Mouse (Mus musculus) CH12.LX (cell line): Measurements from ENCODE around the gene Dapk2. TPM values are rescaled to one million over a fixed set of nuclear protein-coding genes. Genes with fewer than 3 reads are reported as not detected.

ENCODE experiments used
- DNase-seq: peaks from one replicate; pipeline ENCODE4 v3.0.0-alpha.2; 2013; ENCODE audit errors: extremely low read depth
- H3K27ac ChIP-seq: 2 replicates; pipeline ENCODE4 v1.5.1; 2012; ENCODE audit warnings: low read depth, mild to moderate bottlenecking, control low read depth, moderate library complexity; ENCODE audit not compliant: insufficient read depth
- H3K27me3 ChIP-seq: replicated peaks from 2 replicates; pipeline ENCODE3; 2012; ENCODE audit warnings: inconsistent platforms
- H3K36me3 ChIP-seq, 2 experiments: replicated peaks in 1 of 2; 2 replicates each; pipeline versions ENCODE3 to v1.6.1; 2012; ENCODE audit warnings: inconsistent platforms in 1 of 2, low read length in 1 of 2, mild to moderate bottlenecking in 1 of 2, mixed read lengths in 1 of 2, moderate library complexity in 1 of 2; ENCODE audit not compliant: control insufficient read depth in 1 of 2, insufficient read depth in 1 of 2
- H3K4me1 ChIP-seq, 2 experiments: 2 replicates each; pipeline ENCODE4 v1.6.1; 2012; ENCODE audit warnings: inconsistent platforms in 1 of 2, moderate library complexity in 1 of 2; ENCODE audit not compliant: insufficient read depth in 2 of 2, control insufficient read depth in 1 of 2
- H3K4me2 ChIP-seq: 2 replicates; pipeline ENCODE4 v1.6.1; 2012; ENCODE audit warnings: low read depth, mild to moderate bottlenecking, control low read depth; ENCODE audit not compliant: poor library complexity, insufficient read depth, severe bottlenecking
- H3K4me3 ChIP-seq, 3 experiments: fragments of 150-350 bp in 1 of 3; sonication (generic) in 1 of 3; replicated peaks in 1 of 3; 2 replicates each; pipeline versions ENCODE3 to v1.5.1; 2011 to 2012; ENCODE audit warnings: low read depth in 2 of 3, low read length in 2 of 3, mild to moderate bottlenecking in 2 of 3, moderate library complexity in 2 of 3, control low read depth in 1 of 3, improper control_type of control experiment in 1 of 3, inconsistent platforms in 1 of 3, mixed read lengths in 1 of 3; ENCODE audit not compliant: poor library complexity in 1 of 3
- H3K79me2 ChIP-seq: replicated peaks from 2 replicates; pipeline ENCODE4 v1.6.1; 2012; ENCODE audit warnings: mild to moderate bottlenecking, moderate library complexity; ENCODE audit not compliant: control insufficient read depth, poor library complexity, insufficient read depth, severe bottlenecking; ENCODE audit errors: extremely low read depth
- H3K9ac ChIP-seq: 2 replicates; pipeline ENCODE4 v1.6.1; 2012; ENCODE audit warnings: low read depth, mild to moderate bottlenecking, control low read depth, moderate library complexity; ENCODE audit not compliant: insufficient read depth
- H3K9me3 ChIP-seq: replicated peaks from 2 replicates; pipeline ENCODE3; 2012; ENCODE audit warnings: low read length, inconsistent platforms, mixed read lengths
- CHD1 ChIP-seq: IDR thresholded peaks from 2 replicates; pipeline ENCODE4 v1.6.1; 2012; ENCODE audit warnings: low read depth, low read length, improper control_type of control experiment, inconsistent platforms
- GABPA ChIP-seq: IDR thresholded peaks from 2 replicates; pipeline ENCODE4 v1.6.1; 2012; ENCODE audit warnings: low read depth, low read length, improper control_type of control experiment, inconsistent platforms; ENCODE audit not compliant: insufficient replicate concordance
- HCFC1 ChIP-seq: IDR thresholded peaks from 2 replicates; pipeline ENCODE4 v1.6.1; 2012; ENCODE audit warnings: low read depth, mild to moderate bottlenecking, inconsistent platforms, low read length, improper control_type of control experiment
- KAT2A ChIP-seq: IDR thresholded peaks from 2 replicates; pipeline ENCODE4 v1.6.1; 2012; ENCODE audit warnings: low read length, improper control_type of control experiment, inconsistent platforms; ENCODE audit not compliant: insufficient replicate concordance
- MAFK ChIP-seq: IDR thresholded peaks from 2 replicates; pipeline ENCODE4 v1.6.1; 2011; ENCODE audit warnings: low read length, improper control_type of control experiment; ENCODE audit not compliant: insufficient replicate concordance
- MAZ ChIP-seq: IDR thresholded peaks from 2 replicates; pipeline ENCODE4 v1.6.1; 2012; ENCODE audit warnings: low read depth, mild to moderate bottlenecking, inconsistent platforms, low read length, improper control_type of control experiment, moderate library complexity
- MEF2A ChIP-seq: IDR thresholded peaks from 2 replicates; pipeline ENCODE4 v1.6.1; 2014; ENCODE audit warnings: low read depth, mild to moderate bottlenecking, inconsistent platforms, low read length, improper control_type of control experiment, borderline replicate concordance
- MXI1 ChIP-seq: IDR thresholded peaks from 2 replicates; pipeline ENCODE4 v1.6.1; 2011; ENCODE audit warnings: mild to moderate bottlenecking, low read depth, low read length, improper control_type of control experiment
- MYC ChIP-seq: IDR thresholded peaks from 2 replicates; pipeline ENCODE4 v1.6.1; 2011; ENCODE audit warnings: low read depth, mild to moderate bottlenecking, improper control_type of control experiment, low read length
- NELFE ChIP-seq: IDR thresholded peaks from 2 replicates; pipeline ENCODE4 v1.6.1; 2011; ENCODE audit warnings: low read depth, low read length, improper control_type of control experiment
- PAX5 ChIP-seq: IDR thresholded peaks from 2 replicates; pipeline ENCODE4 v1.6.1; 2012; ENCODE audit warnings: low read length, inconsistent platforms, mixed read lengths
- POLR2A ChIP-seq: IDR thresholded peaks from 2 replicates; pipeline ENCODE4 v1.6.1; 2011; ENCODE audit warnings: low read depth, mild to moderate bottlenecking, improper control_type of control experiment, low read length
- RCOR1 ChIP-seq: conservative IDR thresholded peaks from 2 replicates; pipeline ENCODE4 v1.6.1; 2012; ENCODE audit warnings: low read depth, mild to moderate bottlenecking, inconsistent platforms, low read length, improper control_type of control experiment
- SMC3 ChIP-seq: IDR thresholded peaks from 2 replicates; pipeline ENCODE4 v1.6.1; 2011; ENCODE audit warnings: low read depth, low read length, improper control_type of control experiment
- TBP ChIP-seq: conservative IDR thresholded peaks from 2 replicates; pipeline ENCODE4 v1.6.1; 2011; ENCODE audit warnings: low read depth, low read length, improper control_type of control experiment
- UBTF ChIP-seq: IDR thresholded peaks from 2 replicates; pipeline ENCODE4 v1.6.1; 2012; ENCODE audit warnings: low read depth, mild to moderate bottlenecking, inconsistent platforms, low read length, improper control_type of control experiment, moderate library complexity
- USF1 ChIP-seq: IDR thresholded peaks from 2 replicates; pipeline ENCODE4 v1.6.1; 2014; ENCODE audit warnings: low read depth, mild to moderate bottlenecking, inconsistent platforms, low read length, improper control_type of control experiment
- ZKSCAN1 ChIP-seq: IDR thresholded peaks from 2 replicates; pipeline ENCODE4 v1.6.1; 2012; ENCODE audit warnings: low read depth, inconsistent platforms, low read length, improper control_type of control experiment, borderline replicate concordance
- ZMIZ1 ChIP-seq: IDR thresholded peaks from 2 replicates; pipeline ENCODE4 v1.6.1; 2012; ENCODE audit warnings: low read depth, mild to moderate bottlenecking, inconsistent platforms, low read length, improper control_type of control experiment
- dilution Hi-C: fragments of 300-500 bp; cut with MboI; formaldehyde crosslinking; loops from 2 replicates; pipeline ENCODE4 v1.14.3; 2020; ENCODE audit warnings: low sequenced_read_pairs; ENCODE audit not compliant: extremely low pct_unique_long_range_greater_than_20kb, extremely low pct_ligation_motif_present
- in situ Hi-C: fragments of 300-500 bp; cut with MboI; formaldehyde crosslinking; loops from 3 replicates; pipeline ENCODE4 v1.14.3; 2019; ENCODE audit warnings: low sequenced_read_pairs, low pct_ligation_motif_present, low pct_unique_long_range_greater_than_20kb, mixed read lengths
- polyA plus RNA-seq: library from polyadenylated mRNA; unstranded; fragments of >175 nt; gene quantifications from 2 replicates; pipeline ENCODE4 v1.2.1, GENCODE M21; 2012; ENCODE audit warnings: low read depth; ENCODE audit not compliant: insufficient read length
- total RNA-seq, 2 experiments: library from RNA; depleted of rRNA; stranded (reverse); fragments of 300-350 nt in 1 of 2; fragments of >200 nt in 1 of 2; gene quantifications; 2 replicates each; pipeline ENCODE4 v1.2.3; 2012 to 2014

Dapk2 gene
- total and polyA plus RNA-seq, 3 experiments = 25.2 to 60.3 (median 39.0) TPM

DNA sequence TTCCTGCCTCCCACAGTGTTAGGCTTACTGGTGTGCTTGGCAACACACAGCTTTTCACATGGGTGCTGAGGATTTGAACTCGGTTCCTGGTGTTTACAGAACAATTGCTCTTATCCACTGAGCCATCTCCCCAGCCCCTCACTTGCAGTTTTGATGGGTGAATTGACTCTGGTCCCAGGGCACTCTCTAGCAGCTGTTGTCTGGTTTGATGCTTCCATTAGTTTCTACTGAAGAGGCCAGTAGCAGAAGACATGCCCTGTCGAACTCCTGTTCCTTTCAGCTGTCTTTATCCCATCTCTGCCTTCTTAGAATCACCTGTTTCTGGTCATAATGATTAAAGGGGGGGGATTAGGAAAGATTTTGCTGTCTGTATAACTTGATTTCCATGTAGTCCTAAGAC lies 65.8 kb downstream of the Dapk2 start:
- H3K9ac ChIP-seq = no peak overlapping the region
- dilution Hi-C loops (no loop called here), in situ Hi-C loops (no loop called here)
- DNase-seq = no peak
- no peak overlapping the region for H3K4me2 ChIP-seq
- H3K79me2 ChIP-seq = no peaks in the 10 kb centered on the region
- no peaks in the 10 kb centered on the region for H3K9me3 ChIP-seq
- no peaks in the 10 kb centered on the region for H3K27me3 ChIP-seq
- H3K4me1 ChIP-seq = peaks cover 10 to 46% of the 10 kb centered on the region in 2 experiments
- H3K4me3 ChIP-seq = no peak overlapping the region
- H3K36me3 ChIP-seq = peaks cover 10 to 66% of the 10 kb centered on the region in 2 experiments
- TF ChIP-seq USF1 (no peak), ZMIZ1 (no peak), MXI1 (no peak), MAZ (no peak), GABPA (no peak), TBP (no peak), POLR2A (no peak), KAT2A (no peak), HCFC1 (no peak), ZKSCAN1 (no peak), RCOR1 (no peak), SMC3 (no peak), NELFE (no peak), CHD1 (no peak), PAX5 (no peak), MEF2A (no peak), UBTF (no peak), MYC (no peak)
- no peak overlapping the region for H3K27ac ChIP-seq

- no peaks in the 10 kb centered on the region for H3K27me3 ChIP-seq
- no peak overlapping the region for H3K4me3 ChIP-seq
These were observed 67.9 kb downstream of the Dapk2 start for GRCm38 (mm10) chr9:66225737-66226485.

More at GRCm38 (mm10) chr9:66225737-66226485, 67.9 kb downstream of the Dapk2 start:
- no peaks in the 10 kb centered on the region for H3K79me2 ChIP-seq
- peaks cover 5 to 64% of the 10 kb centered on the region in 2 experiments for H3K36me3 ChIP-seq
- TF ChIP-seq PAX5 (no peak), GABPA (no peak), MAFK (no peak; the same call in 1 of the 2 replicates)
- TF ChIP-seq, all 38 proteins: peak for 0
- Histone ChIP-seq H3K9ac (no peak overlapping the region), H3K4me2 (no peak overlapping the region), H3K9me3 (no peaks in the 10 kb centered on the region), H3K27ac (no peak overlapping the region), H3K4me1 (peaks cover 3 to 40% of the 10 kb centered on the region in 2 experiments; a peak in 3 of 4 replicates)
- no peak for DNase-seq
- in situ Hi-C loops (no loop called here), dilution Hi-C loops (no loop called here)
